Mouse (Mus musculus) B cell, adult 2 months (primary cell): ENCODE data around the gene Casr.
A peak's percentile ranks its signal among the peaks of the same experiment; 100 is the strongest.

ENCODE experiments used
- DNase-seq, 2 experiments: peaks; one replicate each; pipeline ENCODE4 v3.0.0; 2022

Casr gene

GRCm38 (mm10) chr16:36516355-36516754, 45.6 kb downstream of the Casr start:
- no peak for DNase-seq

GRCm38 (mm10) chr16:36507300-36507699, 54.6 kb downstream of the Casr start:
- no peak for DNase-seq

GRCm38 (mm10) chr16:36506827-36507226, 55.1 kb downstream of the Casr start:
- DNase-seq = no peak

GRCm38 (mm10) chr16:36505913-36506312, 56.0 kb downstream of the Casr start:
- peak; percentile 7 to 13 for DNase-seq

- DNase-seq = no peak
Measured at GRCm38 (mm10) chr16:36505134-36505533, 56.8 kb downstream of the Casr start.

- no peak for DNase-seq
Measured at GRCm38 (mm10) chr16:36502286-36502685, 59.7 kb downstream of the Casr start.

- DNase-seq = no peak
Measured at GRCm38 (mm10) chr16:36492420-36492819, 69.5 kb downstream of the Casr start.

- peak; percentile 81 to 87 for DNase-seq
Measured at GRCm38 (mm10) chr16:36476866-36477265, 85.1 kb downstream of the Casr start.

GRCm38 (mm10) chr16:36475530-36475929, 86.4 kb downstream of the Casr start:
- DNase-seq = no peak

GRCm38 (mm10) chr16:36474849-36475248, 87.1 kb downstream of the Casr start:
- DNase-seq = no peak

GRCm38 (mm10) chr16:36473217-36474216, 88.4 kb downstream of the Casr start:
- DNase-seq = peak; percentile 68 to 69

- DNase-seq = no peak
Measured at GRCm38 (mm10) chr16:36471066-36471633, 90.8 kb downstream of the Casr start.

- peak; percentile 74 to 75 for DNase-seq
Measured at GRCm38 (mm10) chr16:36469955-36470478, 91.9 kb downstream of the Casr start.

GRCm38 (mm10) chr16:36469367-36469766, 92.6 kb downstream of the Casr start:
- DNase-seq = no peak

GRCm38 (mm10) chr16:36468862-36469261, 93.1 kb downstream of the Casr start:
- peak; percentile 50 to 58 for DNase-seq

- no peak for DNase-seq
Measured at GRCm38 (mm10) chr16:36467936-36468335, 94.0 kb downstream of the Casr start.

GRCm38 (mm10) chr16:36465436-36465835, 96.5 kb downstream of the Casr start:
- DNase-seq = no peak

GRCm38 (mm10) chr16:36464076-36464475, 97.9 kb downstream of the Casr start:
- no peak for DNase-seq

- no peak for DNase-seq
Measured at GRCm38 (mm10) chr16:36460426-36460825, 101.5 kb downstream of the Casr start.

- no peak for DNase-seq
Measured at GRCm38 (mm10) chr16:36455342-36455802, 106.6 kb downstream of the Casr start, which contains the start of gene Stfa3. Gene Stfa3 (minus strand): TSS chr16:36455392.
